8 mouse cellular contexts compared by ENCODE assay signal in the genomic region with DNA sequence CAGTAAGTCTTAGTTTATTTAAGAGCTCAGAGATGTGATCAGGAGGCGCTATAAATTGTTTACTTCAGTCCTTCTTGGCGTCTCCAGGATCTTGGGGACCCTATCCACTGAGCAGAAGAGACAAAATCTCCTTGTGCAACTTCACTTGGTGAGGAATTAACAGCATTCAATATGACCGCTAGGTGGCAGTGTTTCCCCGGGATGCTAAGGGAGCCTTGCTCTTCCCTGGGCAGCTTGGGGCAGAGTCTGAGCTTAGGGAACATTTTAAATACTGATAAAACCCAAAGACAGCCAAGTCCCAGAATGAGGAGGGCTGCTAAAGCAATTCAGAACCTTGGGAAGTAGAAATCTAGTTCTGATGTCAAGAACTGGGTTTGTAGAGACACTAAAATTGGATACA. TPM values are rescaled to one million over a fixed set of nuclear protein-coding genes. Genes with fewer than 3 reads are reported as not detected.
DNase-seq lines count a peak whose midpoint lies in the region; ATAC-seq lines count a peak whose summit lies in the region.

No protein-coding gene starts in this region.

- 2% methylated on average over 4 of the region's 4 CpGs for WGBS in hindbrain, embryonic 10.5 days
- WGBS in hindbrain, embryonic 12.5 days: 2% methylated on average over 4 of the region's 4 CpGs
- 3% methylated on average over 4 of the region's 4 CpGs for WGBS in heart, embryonic 10.5 days

- no peaks in the 10 kb centered on the region for H3K9me3 ChIP-seq in hindbrain, embryonic 10.5 days
- H3K9me3 ChIP-seq in hindbrain, embryonic 12.5 days (replicated peaks): no peaks in the 10 kb centered on the region
- no peaks in the 10 kb centered on the region for H3K9me3 ChIP-seq in heart, embryonic 10.5 days

- no peak overlapping the region for H3K27ac ChIP-seq in hindbrain, embryonic 10.5 days
- no peak overlapping the region for H3K27ac ChIP-seq in hindbrain, embryonic 12.5 days
- no peak overlapping the region for H3K27ac ChIP-seq in heart, embryonic 10.5 days

- peaks cover 4% of the 10 kb centered on the region for H3K4me1 ChIP-seq in hindbrain, embryonic 10.5 days (replicated peaks)
- H3K4me1 ChIP-seq in hindbrain, embryonic 12.5 days: 0 out of 2 replicates have a peak, but pooled peaks cover 3% of the 10 kb centered on the region
- H3K4me1 ChIP-seq in heart, embryonic 10.5 days: no peaks in the 10 kb centered on the region

- H3K36me3 ChIP-seq in hindbrain, embryonic 10.5 days: no peaks in the 10 kb centered on the region
- H3K36me3 ChIP-seq in hindbrain, embryonic 12.5 days: no peaks in the 10 kb centered on the region
- no peaks in the 10 kb centered on the region for H3K36me3 ChIP-seq in heart, embryonic 10.5 days

- peak; percentile 78 for DNase-seq in hindbrain, embryonic 10.5 days (ENCODE audit: low spot score)
- DNase-seq in adrenal gland, adult 18-20 months (ENCODE audit: low spot score in 2 of 2): peak; percentile 59 to 62
- peak; percentile 87 for DNase-seq in embryo, embryonic 11 days
- peak; percentile 82 for DNase-seq in heart, embryonic 10.5 days (ENCODE audit: low spot score)
- DNase-seq in layer of hippocampus, postnatal 14 days (ENCODE audit: low spot score in 2 of 2): peak; percentile 69 to 84
- DNase-seq in telencephalon, adult 2 months (ENCODE audit: low read depth, low spot score): peak; percentile 39

- no peak overlapping the region for H3K9ac ChIP-seq in hindbrain, embryonic 12.5 days

- no peak for ATAC-seq in hindbrain, embryonic 12.5 days (ENCODE audit: low FRiP score)
- ATAC-seq in megakaryocyte-erythroid progenitor cell, adult 5-6 weeks (replicated peaks; ENCODE audit: low FRiP score, low TSS enrichment, poor library complexity, severe bottlenecking): peak; percentile 77

- H3K27me3 ChIP-seq in hindbrain, embryonic 10.5 days (ENCODE audit: insufficient read depth, poor library complexity, severe bottlenecking): peaks cover 13% of the 10 kb centered on the region
- no peaks in the 10 kb centered on the region; the same call in 1 of the 2 replicates for H3K27me3 ChIP-seq in hindbrain, embryonic 12.5 days
- no peaks in the 10 kb centered on the region for H3K27me3 ChIP-seq in heart, embryonic 10.5 days (ENCODE audit: insufficient read depth, poor library complexity, severe bottlenecking)

- H3K4me2 ChIP-seq in hindbrain, embryonic 12.5 days (replicated peaks): no peak overlapping the region

- H3K4me3 ChIP-seq in hindbrain, embryonic 10.5 days: no peak overlapping the region
- H3K4me3 ChIP-seq in hindbrain, embryonic 12.5 days: no peak overlapping the region
- no peak overlapping the region for H3K4me3 ChIP-seq in heart, embryonic 10.5 days

RNA-seq across cellular contexts. Expression of a gene that starts 29.1 kb away (rescaled TPM):
- polyA plus RNA-seq in hindbrain, embryonic 10.5 days (2016; fragmentation: Nextera tagmentation; extraction: Ambion mirVana): 1.4 and 3.3 TPM in 2 replicates
- polyA plus RNA-seq in hindbrain, embryonic 12.5 days (2016; fragmentation: Nextera tagmentation; extraction: Ambion mirVana): 15.4 and 18.3 TPM in 2 replicates
- not detected for total RNA-seq in adrenal gland, adult 18-20 months (2021)
- 0.18 TPM in 1 of 2 replicates, not detected in the other for polyA plus RNA-seq in heart, embryonic 10.5 days (2016; fragmentation: Nextera tagmentation; extraction: Ambion mirVana)
- total RNA-seq in layer of hippocampus, postnatal 14 days (2021): under 1 TPM in 1 of 2 experiments, not detected in 1; 0.91 TPM
- not detected in 2 replicates for total RNA-seq in megakaryocyte-erythroid progenitor cell, adult 5-6 weeks (2014; fragmentation: Nextera tagmentation)
- total RNA-seq in megakaryocyte-erythroid progenitor cell, adult 5-6 weeks (2017): not detected in 2 replicates
